Mouse (Mus musculus): ENCODE data around the gene Ppp2r5c.

Ppp2r5c gene

GRCm38 (mm10) chr12:110446290-110447170 lies at the start of gene Ppp2r5c:
Gene Ppp2r5c (plus strand): TSS chr12:110447120.
- DNase-seq (ENCODE audit: low read depth, low spot score), result peak; percentile 84

GRCm38 (mm10) chr12:110398351-110398750 lies 48.6 kb upstream of the Ppp2r5c start:
- no peak for DNase-seq (ENCODE audit: low read depth, low spot score)

- DNase-seq (ENCODE audit: low read depth, low spot score), result no peak
Observed at GRCm38 (mm10) chr12:110399161-110399560, 47.8 kb upstream of the Ppp2r5c start.

GRCm38 (mm10) chr12:110400936-110401335 lies 46.0 kb upstream of the Ppp2r5c start:
- DNase-seq (ENCODE audit: low read depth, low spot score), result no peak

DNA sequence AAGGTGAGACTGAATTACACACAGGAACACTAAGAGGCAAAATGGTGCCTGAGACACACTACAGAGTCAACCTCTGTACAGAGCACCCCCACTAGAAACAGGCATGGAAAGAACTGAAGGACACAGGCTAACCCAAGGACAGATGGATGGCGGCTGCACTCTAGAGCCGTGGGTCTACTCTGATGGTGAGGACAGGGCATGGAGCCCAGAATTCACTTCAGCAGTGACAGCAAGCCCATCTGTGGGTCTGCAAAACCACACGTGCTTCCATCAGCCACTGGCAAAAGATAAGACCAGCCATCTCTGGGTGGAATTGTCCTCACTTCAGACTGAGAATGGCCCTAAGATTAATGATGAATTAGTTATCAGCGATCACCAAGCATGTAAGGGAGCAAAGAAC lies 45.0 kb upstream of the Ppp2r5c start:
- DNase-seq (ENCODE audit: low read depth, low spot score), result no peak

- no peak for DNase-seq (ENCODE audit: low read depth, low spot score)
Observed at GRCm38 (mm10) chr12:110416244-110416643, 30.7 kb upstream of the Ppp2r5c start.

DNA sequence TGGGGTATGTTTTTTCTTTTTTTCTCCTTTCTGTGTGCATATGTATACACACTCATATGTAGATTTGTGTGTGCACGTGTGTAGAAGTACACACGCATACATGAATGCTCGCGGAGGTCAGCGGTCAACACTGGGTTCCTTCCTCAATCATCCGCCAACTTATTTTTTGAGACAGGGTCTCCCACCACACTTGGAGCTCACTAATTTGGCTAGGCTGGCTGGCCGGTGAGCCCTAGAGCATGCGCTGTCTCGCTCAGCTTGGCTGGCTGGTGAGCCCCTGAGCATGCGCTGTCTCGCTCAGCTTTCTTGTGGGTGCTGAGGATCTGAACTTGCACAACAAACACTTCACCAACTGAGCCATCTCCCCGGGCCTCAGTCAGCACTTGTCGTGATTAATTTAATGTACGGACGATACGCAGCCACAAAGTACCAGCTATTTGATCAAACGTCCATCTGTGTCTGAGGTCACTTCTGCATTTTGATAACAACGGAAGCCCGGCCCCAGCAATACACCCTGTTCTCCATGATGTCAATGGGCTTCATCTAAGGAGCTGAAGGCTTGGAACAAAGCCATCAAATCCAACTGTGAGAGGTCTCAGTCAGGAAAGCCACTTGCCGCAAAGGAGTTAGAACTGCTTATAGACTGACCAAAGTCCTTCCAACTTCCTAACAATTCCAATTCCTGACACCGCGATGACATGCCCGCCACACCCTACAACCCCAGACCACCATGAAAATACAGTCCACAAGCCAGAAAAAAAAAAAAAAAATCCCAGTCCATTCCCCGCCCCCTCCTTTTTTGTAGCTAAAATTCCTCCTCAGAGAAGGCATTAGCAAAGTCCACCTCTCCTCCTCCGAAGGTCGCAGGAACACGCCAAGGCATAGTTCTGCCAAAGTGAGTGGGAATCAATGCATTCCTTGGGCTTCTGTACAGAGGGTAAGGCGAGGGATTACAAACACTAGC lies 29.6 kb upstream of the Ppp2r5c start:
- no peak for DNase-seq (ENCODE audit: low read depth, low spot score)

DNA sequence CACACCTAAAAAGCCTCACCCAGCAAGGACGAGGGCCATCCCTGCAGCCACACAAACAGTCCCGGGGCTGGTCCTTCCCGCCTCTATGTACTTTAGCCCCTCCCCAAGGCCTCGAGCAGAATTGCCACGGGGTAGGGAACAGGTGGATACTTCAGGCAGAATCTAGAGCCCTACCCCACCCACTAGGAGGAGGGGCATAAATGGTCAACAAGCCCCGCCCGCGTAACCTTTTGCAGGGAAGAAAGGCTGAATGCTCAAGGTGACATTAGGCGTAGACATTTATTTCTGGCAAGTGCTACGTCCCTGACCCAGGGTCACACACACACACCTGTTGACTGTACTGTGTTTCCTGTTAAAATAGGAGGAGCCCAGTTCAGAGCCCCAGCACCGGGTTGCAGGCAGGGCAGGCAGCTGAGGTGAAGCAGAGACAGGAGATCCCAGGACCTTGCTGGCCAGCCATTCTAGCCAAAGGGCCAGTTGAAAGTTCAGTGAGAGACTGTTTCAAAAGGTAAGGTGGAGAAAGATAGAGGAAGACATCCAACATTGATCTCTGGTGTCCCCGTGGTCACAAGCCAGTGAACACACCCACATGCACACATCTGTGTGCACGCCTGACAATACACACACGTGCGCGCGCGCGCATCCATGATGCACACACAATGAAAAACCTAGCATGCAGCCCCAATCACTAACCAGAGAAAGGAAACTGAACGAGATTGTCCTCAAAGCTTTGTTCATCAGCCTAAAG lies 28.8 kb upstream of the Ppp2r5c start:
- DNase-seq (ENCODE audit: low read depth, low spot score), result no peak

DNA sequence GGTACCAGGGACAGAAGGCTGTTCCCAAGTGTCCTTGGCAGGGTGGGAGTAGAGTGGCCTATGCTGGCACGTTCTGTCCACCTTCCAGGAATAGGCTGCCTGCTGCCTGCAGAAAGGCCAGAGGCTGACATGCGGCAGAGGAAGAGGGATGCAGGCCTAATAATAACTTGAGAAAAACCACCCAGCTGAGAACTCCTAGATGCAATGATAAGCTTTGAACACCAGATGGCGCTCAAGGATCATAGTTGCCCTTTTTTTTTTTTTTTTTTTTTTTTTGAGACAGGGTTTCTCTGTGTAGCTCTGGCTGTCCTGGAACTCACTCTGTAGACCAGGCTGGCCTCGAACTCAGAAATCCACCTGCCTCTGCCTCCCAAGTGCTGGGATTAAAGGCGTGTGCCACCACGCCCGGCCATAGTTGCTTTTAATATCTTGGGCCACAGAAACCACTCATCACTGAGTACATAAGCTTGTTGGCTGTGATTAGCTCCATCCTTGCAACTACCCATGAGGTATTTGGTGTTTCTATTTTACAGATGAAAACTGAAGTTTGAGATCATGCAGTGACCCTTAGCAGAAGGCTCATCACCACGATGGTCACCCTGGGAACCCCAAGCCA lies 28.1 kb upstream of the Ppp2r5c start:
- DNase-seq (ENCODE audit: low read depth, low spot score), result peak; percentile 59

DNA sequence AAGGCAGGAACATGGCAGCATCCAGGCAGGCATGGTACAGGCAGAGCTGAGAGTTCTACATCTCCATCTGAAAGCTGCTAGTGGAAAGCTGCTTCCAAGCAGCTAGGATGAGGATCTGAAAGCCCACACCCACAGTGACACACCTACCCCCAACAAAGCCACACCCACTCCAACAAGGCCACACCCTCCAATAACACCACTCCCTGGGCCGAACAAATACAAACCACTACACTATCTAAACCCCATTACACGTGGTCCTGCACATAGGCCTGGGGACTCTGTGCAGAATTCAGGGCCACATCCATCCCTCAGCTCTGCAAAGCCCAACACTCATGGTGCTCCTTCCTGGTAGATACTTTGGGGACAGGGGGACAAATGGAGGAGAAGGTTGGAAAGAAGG lies 27.0 kb upstream of the Ppp2r5c start:
- DNase-seq (ENCODE audit: low read depth, low spot score), result no peak

- DNase-seq (ENCODE audit: low read depth, low spot score), result no peak
Observed at GRCm38 (mm10) chr12:110421361-110421760, 25.6 kb upstream of the Ppp2r5c start.

GRCm38 (mm10) chr12:110424008-110424704 lies 22.8 kb upstream of the Ppp2r5c start:
- DNase-seq (ENCODE audit: low read depth, low spot score), result no peak

DNA sequence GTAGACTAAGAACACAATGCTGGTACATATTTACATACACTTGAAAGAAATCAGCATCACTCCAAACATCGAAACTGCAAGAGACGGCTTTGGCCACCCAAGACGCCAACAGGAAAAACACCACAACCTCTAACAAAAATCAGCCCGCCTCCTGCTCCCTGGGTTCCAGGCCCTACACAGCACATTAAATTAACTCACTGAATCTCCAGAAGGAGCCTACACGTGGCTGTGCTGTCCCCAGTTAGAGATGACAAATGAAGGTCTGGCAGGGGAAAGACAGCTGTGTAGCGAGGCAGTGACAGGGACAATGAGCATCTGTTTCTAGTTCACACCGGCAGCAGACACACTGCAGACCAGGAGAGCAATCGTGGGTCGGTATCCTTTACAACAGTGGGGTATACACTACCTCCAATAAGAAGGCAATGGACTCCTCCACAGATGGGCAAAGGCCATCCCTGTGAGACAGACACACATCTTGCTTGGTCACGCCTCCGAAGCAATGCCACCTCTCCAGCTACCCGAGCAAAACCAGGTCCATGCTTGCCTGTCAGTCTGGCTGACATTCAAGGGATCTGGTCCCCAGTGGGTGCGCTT lies 20.4 kb upstream of the Ppp2r5c start:
- DNase-seq (ENCODE audit: low read depth, low spot score), result no peak

- DNase-seq (ENCODE audit: low read depth, low spot score), result no peak
Observed at GRCm38 (mm10) chr12:110429340-110429973, 17.5 kb upstream of the Ppp2r5c start.

GRCm38 (mm10) chr12:110429990-110430389 lies 16.9 kb upstream of the Ppp2r5c start:
- no peak for DNase-seq (ENCODE audit: low read depth, low spot score)

GRCm38 (mm10) chr12:110431805-110432204 lies 15.1 kb upstream of the Ppp2r5c start:
- DNase-seq (ENCODE audit: low read depth, low spot score), result no peak

- no peak for DNase-seq (ENCODE audit: low read depth, low spot score)
Observed at GRCm38 (mm10) chr12:110436638-110437366, 10.1 kb upstream of the Ppp2r5c start.

GRCm38 (mm10) chr12:110437367-110437703 lies 9.6 kb upstream of the Ppp2r5c start:
- DNase-seq (ENCODE audit: low read depth, low spot score), result no peak

DNA sequence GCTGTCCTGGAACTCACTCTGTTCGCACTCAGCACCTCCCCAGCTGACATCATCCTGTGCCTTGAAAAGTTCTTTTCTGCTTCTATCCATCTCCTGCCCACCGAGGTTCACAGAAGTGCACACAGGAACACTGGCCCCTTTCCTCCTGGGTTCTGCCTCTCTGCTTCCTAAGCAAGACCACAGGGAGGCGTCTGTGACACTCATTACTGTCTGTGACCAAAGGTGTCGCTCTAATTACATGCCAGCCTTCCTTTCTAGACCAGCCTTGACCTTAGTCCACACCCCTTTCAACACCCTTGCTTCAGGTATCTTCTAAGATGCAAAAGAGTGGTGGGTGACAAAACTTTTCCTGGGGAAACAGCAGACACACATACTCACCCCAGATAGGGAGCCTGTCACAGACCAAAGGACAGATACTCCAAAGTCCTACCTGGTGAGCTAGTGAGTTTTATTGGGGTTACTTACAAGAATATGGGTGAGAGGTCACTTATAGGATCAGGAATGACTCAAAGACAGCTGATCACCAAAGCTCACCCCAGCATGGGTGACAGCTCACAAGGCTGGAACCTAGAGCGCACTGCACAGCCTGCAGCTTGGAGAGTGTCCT lies 8.4 kb upstream of the Ppp2r5c start:
- no peak for DNase-seq (ENCODE audit: low read depth, low spot score)

Measured in c-Kit-negative CD71-positive TER-119-positive erythroid progenitor cells, embryonic 14.5 days (primary cell).